Mouse (Mus musculus): Measurements from ENCODE around the gene Ret. TPM values are rescaled to one million over a fixed set of nuclear protein-coding genes. Genes with fewer than 3 reads are reported as not detected.

Gene Ret
- polyA plus RNA-seq, 1 experiment from 2014 or later = 0.20 TPM

DNA sequence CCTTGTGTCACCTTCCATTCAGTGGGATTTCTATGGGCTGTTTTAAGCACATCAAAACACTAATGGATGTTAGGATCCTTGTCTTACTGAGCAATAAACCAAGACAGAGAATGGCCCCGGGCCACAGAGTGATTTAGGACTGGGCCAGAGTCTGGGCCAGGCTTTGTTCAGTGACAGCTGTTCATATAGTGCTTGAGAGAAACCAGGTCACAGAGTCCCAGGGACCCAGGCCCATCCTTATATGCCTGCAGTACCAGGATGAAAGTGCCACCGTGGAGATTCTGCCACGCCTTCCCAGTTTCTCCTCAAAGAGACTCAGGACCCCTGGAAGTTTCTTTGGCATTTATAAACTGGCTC lies 10.3 kb downstream of the Ret start:
- H3K9me3 ChIP-seq (replicated peaks; ENCODE audit: control insufficient read depth, low read length) = no peaks in the 10 kb centered on the region
- no peak overlapping the region for H3K4me2 ChIP-seq
- WGBS (ENCODE audit: insufficient replicate concordance) = 82% methylated on average over 3 of the region's 3 CpGs
- peaks cover 3% of the 10 kb centered on the region; the same call in 1 of the 2 replicates for H3K4me1 ChIP-seq (ENCODE audit: control insufficient read depth, insufficient read depth, low read length)
- H3K36me3 ChIP-seq (ENCODE audit: control insufficient read depth, insufficient read depth, low read length) = no peaks in the 10 kb centered on the region
- ATAC-seq (replicated peaks; ENCODE audit: insufficient number of reproducible peaks, low FRiP score, low TSS enrichment) = no peak
- no peak overlapping the region for H3K4me3 ChIP-seq (ENCODE audit: low read depth, low read length)
- no peak overlapping the region for H3K27ac ChIP-seq (ENCODE audit: low read depth, low read length)
- H3K9ac ChIP-seq (ENCODE audit: low read depth, low read length) = no peak overlapping the region
- peaks cover 7% of the 10 kb centered on the region; the same call in 1 of the 2 replicates for H3K27me3 ChIP-seq (ENCODE audit: control insufficient read depth, insufficient read depth, low read length)

GRCm38 (mm10) chr6:118186620-118187284 lies 10.8 kb downstream of the Ret start:
- no peak for ATAC-seq (replicated peaks; ENCODE audit: insufficient number of reproducible peaks, low FRiP score, low TSS enrichment)
- Histone ChIP-seq H3K9me3 (replicated peaks; ENCODE audit: control insufficient read depth, low read length) (no peaks in the 10 kb centered on the region), H3K27me3 (ENCODE audit: control insufficient read depth, insufficient read depth, low read length) (peaks cover 3% of the 10 kb centered on the region; the same call in 1 of the 2 replicates), H3K4me1 (ENCODE audit: control insufficient read depth, insufficient read depth, low read length) (peaks cover 3% of the 10 kb centered on the region; the same call in 1 of the 2 replicates), H3K27ac (ENCODE audit: low read depth, low read length) (no peak overlapping the region), H3K4me2 (no peak overlapping the region), H3K9ac (ENCODE audit: low read depth, low read length) (no peak overlapping the region), H3K36me3 (ENCODE audit: control insufficient read depth, insufficient read depth, low read length) (no peaks in the 10 kb centered on the region), H3K4me3 (ENCODE audit: low read depth, low read length) (no peak overlapping the region)
- 75% methylated on average over 17 of the region's 17 CpGs for WGBS (ENCODE audit: insufficient replicate concordance)

DNA sequence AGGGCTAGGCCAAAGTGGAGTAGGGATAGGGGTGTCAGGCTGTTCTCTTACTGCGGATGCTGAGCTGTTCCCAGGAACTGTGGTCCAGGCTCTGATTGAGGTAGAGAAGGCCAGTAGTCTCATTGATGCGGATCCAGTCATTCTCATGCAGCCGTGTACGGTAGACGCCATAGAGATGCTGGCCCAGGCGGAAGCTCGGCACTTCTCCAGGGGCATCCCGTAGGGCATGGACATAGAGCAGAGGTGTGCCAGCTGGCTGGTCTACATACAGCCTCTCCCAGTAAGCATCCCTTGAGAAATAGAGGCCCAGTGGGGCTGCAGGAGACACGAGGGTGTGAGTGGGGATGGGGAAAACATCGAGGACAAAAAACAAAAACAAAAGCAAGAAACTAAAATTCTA lies 13.4 kb downstream of the Ret start:
- H3K4me3 ChIP-seq (ENCODE audit: low read depth, low read length) = no peak overlapping the region
- 0 out of 2 replicates have a peak, but pooled peaks cover 6% of the 10 kb centered on the region for H3K27me3 ChIP-seq (ENCODE audit: control insufficient read depth, insufficient read depth, low read length)
- WGBS (ENCODE audit: insufficient replicate concordance) = 84% methylated on average over 10 of the region's 10 CpGs
- no peak overlapping the region for H3K9ac ChIP-seq (ENCODE audit: low read depth, low read length)
- H3K4me2 ChIP-seq = no peak overlapping the region
- H3K36me3 ChIP-seq (ENCODE audit: control insufficient read depth, insufficient read depth, low read length) = no peaks in the 10 kb centered on the region
- H3K27ac ChIP-seq (ENCODE audit: low read depth, low read length) = no peak overlapping the region
- H3K9me3 ChIP-seq (replicated peaks; ENCODE audit: control insufficient read depth, low read length) = no peaks in the 10 kb centered on the region
- H3K4me1 ChIP-seq (ENCODE audit: control insufficient read depth, insufficient read depth, low read length) = peaks cover 7% of the 10 kb centered on the region; the same call in 1 of the 2 replicates
- no peak for ATAC-seq (replicated peaks; ENCODE audit: insufficient number of reproducible peaks, low FRiP score, low TSS enrichment)

GRCm38 (mm10) chr6:118180085-118180423 lies 17.5 kb downstream of the Ret start:
- no peak for ATAC-seq (replicated peaks; ENCODE audit: insufficient number of reproducible peaks, low FRiP score, low TSS enrichment)
- 0 out of 2 replicates have a peak overlapping the region, but pooled peaks have one; percentile 12 for H3K4me2 ChIP-seq
- no peak overlapping the region for H3K4me3 ChIP-seq (ENCODE audit: low read depth, low read length)
- 0 out of 2 replicates have a peak, but pooled peaks cover 3% of the 10 kb centered on the region for H3K4me1 ChIP-seq (ENCODE audit: control insufficient read depth, insufficient read depth, low read length)
- no peak overlapping the region for H3K9ac ChIP-seq (ENCODE audit: low read depth, low read length)
- WGBS (ENCODE audit: insufficient replicate concordance) = 75% methylated on average over 12 of the region's 12 CpGs
- no peaks in the 10 kb centered on the region for H3K9me3 ChIP-seq (replicated peaks; ENCODE audit: control insufficient read depth, low read length)
- no peaks in the 10 kb centered on the region for H3K36me3 ChIP-seq (ENCODE audit: control insufficient read depth, insufficient read depth, low read length)
- H3K27ac ChIP-seq (ENCODE audit: low read depth, low read length) = no peak overlapping the region
- 0 out of 2 replicates have a peak, but pooled peaks cover 3% of the 10 kb centered on the region for H3K27me3 ChIP-seq (ENCODE audit: control insufficient read depth, insufficient read depth, low read length)

DNA sequence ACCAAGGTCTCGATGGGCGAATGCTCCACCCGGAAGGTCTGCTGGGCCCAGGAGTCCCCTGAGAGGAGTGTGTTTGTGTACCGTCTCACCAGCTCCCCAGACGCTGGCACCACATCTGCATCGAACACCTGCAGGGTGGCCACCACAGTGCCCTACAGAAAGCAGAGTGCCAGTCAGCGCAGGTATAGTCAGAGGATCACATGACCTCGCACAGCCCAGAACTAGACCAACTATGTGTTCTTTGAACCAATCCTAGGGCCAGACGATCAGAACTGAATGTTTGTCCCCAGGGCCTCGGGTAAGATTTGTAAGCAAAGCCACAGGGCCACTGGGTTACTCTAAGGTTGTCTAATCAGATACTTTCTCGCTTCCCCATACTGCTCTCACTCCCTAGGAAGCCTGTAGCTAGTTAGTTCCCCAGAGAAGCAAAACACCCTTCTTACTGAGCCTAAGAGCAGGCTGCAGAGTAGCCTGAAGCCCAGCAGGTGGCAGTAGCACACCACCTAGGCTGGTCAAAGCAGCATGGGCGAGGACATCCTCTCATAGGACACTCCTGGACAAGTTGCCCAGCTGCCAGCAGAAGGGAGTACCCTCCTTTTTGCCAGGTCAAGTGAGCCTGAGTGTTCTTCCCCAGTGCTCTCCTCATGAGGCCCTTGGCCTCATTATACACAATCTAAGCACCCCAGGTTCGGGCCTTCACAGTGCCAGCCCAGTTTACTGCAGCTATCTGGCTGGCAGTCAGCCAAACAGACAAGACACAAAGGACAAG lies 18.0 kb downstream of the Ret start:
- Histone ChIP-seq H3K4me2 (0 out of 2 replicates have a peak overlapping the region, but pooled peaks have one; percentile 12), H3K4me1 (ENCODE audit: control insufficient read depth, insufficient read depth, low read length) (0 out of 2 replicates have a peak, but pooled peaks cover 3% of the 10 kb centered on the region), H3K27me3 (ENCODE audit: control insufficient read depth, insufficient read depth, low read length) (0 out of 2 replicates have a peak, but pooled peaks cover 3% of the 10 kb centered on the region), H3K9ac (ENCODE audit: low read depth, low read length) (no peak overlapping the region), H3K27ac (ENCODE audit: low read depth, low read length) (no peak overlapping the region), H3K9me3 (replicated peaks; ENCODE audit: control insufficient read depth, low read length) (no peaks in the 10 kb centered on the region), H3K4me3 (ENCODE audit: low read depth, low read length) (no peak overlapping the region), H3K36me3 (ENCODE audit: control insufficient read depth, insufficient read depth, low read length) (no peaks in the 10 kb centered on the region)
- WGBS (ENCODE audit: insufficient replicate concordance) = 55% methylated on average over 13 of the region's 13 CpGs
- ATAC-seq (replicated peaks; ENCODE audit: insufficient number of reproducible peaks, low FRiP score, low TSS enrichment) = peak; percentile 62; the same call in 1 of the 2 replicates

GRCm38 (mm10) chr6:118173975-118174328 lies 23.6 kb downstream of the Ret start:
- Histone ChIP-seq H3K9ac (ENCODE audit: low read depth, low read length) (no peak overlapping the region), H3K27me3 (ENCODE audit: control insufficient read depth, insufficient read depth, low read length) (no peaks in the 10 kb centered on the region), H3K27ac (ENCODE audit: low read depth, low read length) (no peak overlapping the region), H3K4me2 (no peak overlapping the region), H3K4me1 (ENCODE audit: control insufficient read depth, insufficient read depth, low read length) (no peaks in the 10 kb centered on the region), H3K4me3 (ENCODE audit: low read depth, low read length) (no peak overlapping the region), H3K9me3 (replicated peaks; ENCODE audit: control insufficient read depth, low read length) (no peaks in the 10 kb centered on the region), H3K36me3 (ENCODE audit: control insufficient read depth, insufficient read depth, low read length) (no peaks in the 10 kb centered on the region)
- ATAC-seq (replicated peaks; ENCODE audit: insufficient number of reproducible peaks, low FRiP score, low TSS enrichment) = no peak
- 76% methylated on average over 5 of the region's 5 CpGs for WGBS (ENCODE audit: insufficient replicate concordance)

DNA sequence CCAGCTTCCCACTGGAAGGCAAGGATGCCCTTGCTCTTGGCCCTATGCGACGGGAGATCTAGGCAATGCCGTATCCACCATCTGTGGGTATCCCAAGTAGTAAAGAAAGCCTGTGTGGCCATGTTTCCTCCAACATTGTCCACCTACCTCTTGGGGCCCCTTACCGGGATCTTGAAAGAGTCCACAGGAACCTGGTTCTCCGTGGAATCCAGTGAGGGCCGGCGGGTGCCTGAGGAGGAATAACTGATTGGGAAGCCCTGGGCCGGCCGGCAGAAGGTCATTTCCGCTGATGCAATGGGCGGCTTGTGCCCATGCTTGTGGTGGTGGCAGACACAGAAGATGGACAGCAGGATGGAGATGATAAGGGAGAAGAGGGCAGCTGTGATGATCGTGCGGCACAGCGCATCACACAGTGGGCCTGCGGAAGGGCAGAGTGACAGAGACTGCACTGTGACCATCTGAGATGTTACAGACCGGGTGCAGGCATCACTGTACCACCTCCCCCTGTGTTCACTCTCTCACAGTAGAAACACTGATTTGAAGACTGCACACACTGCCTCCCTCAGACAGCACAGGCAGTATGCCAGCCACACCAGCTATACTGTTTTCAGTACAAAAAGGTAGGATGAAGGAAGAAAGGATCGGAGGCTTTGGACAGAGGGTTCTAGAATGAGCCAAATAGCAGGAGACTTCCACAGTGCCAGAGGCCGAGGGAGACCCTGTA lies 24.1 kb downstream of the Ret start:
- no peak for ATAC-seq (replicated peaks; ENCODE audit: insufficient number of reproducible peaks, low FRiP score, low TSS enrichment)
- H3K9me3 ChIP-seq (replicated peaks; ENCODE audit: control insufficient read depth, low read length) = no peaks in the 10 kb centered on the region
- no peak overlapping the region for H3K27ac ChIP-seq (ENCODE audit: low read depth, low read length)
- 83% methylated on average over 18 of the region's 18 CpGs for WGBS (ENCODE audit: insufficient replicate concordance)
- H3K4me1 ChIP-seq (ENCODE audit: control insufficient read depth, insufficient read depth, low read length) = no peaks in the 10 kb centered on the region
- no peaks in the 10 kb centered on the region for H3K36me3 ChIP-seq (ENCODE audit: control insufficient read depth, insufficient read depth, low read length)
- no peak overlapping the region for H3K9ac ChIP-seq (ENCODE audit: low read depth, low read length)
- no peak overlapping the region for H3K4me2 ChIP-seq
- no peaks in the 10 kb centered on the region for H3K27me3 ChIP-seq (ENCODE audit: control insufficient read depth, insufficient read depth, low read length)
- H3K4me3 ChIP-seq (ENCODE audit: low read depth, low read length) = no peak overlapping the region

GRCm38 (mm10) chr6:118171386-118171785 lies 26.1 kb downstream of the Ret start:
- 92% methylated on average over 7 of the region's 7 CpGs for WGBS (ENCODE audit: insufficient replicate concordance)

More at GRCm38 (mm10) chr6:118171386-118171785, 26.1 kb downstream of the Ret start:
- H3K27me3 ChIP-seq (ENCODE audit: control insufficient read depth, insufficient read depth, low read length) = no peaks in the 10 kb centered on the region
- ATAC-seq (replicated peaks; ENCODE audit: insufficient number of reproducible peaks, low FRiP score, low TSS enrichment) = no peak
- no peaks in the 10 kb centered on the region for H3K36me3 ChIP-seq (ENCODE audit: control insufficient read depth, insufficient read depth, low read length)
- H3K4me1 ChIP-seq (ENCODE audit: control insufficient read depth, insufficient read depth, low read length) = no peaks in the 10 kb centered on the region
- H3K4me3 ChIP-seq (ENCODE audit: low read depth, low read length) = no peak overlapping the region
- no peak overlapping the region for H3K4me2 ChIP-seq
- H3K9me3 ChIP-seq (replicated peaks; ENCODE audit: control insufficient read depth, low read length) = no peaks in the 10 kb centered on the region
- H3K27ac ChIP-seq (ENCODE audit: low read depth, low read length) = no peak overlapping the region
- H3K9ac ChIP-seq (ENCODE audit: low read depth, low read length) = no peak overlapping the region

Data from heart, embryonic 11.5 days (tissue).